Mouse (Mus musculus): Measurements from ENCODE around the gene Cdc42. TPM values are rescaled to one million over a fixed set of nuclear protein-coding genes. Genes with fewer than 3 reads are reported as not detected.

Gene Cdc42
- polyA plus RNA-seq, 1 experiment from 2014 or later: 459 TPM

GRCm38 (mm10) chr4:137313511-137313910 is 44.0 kb downstream of the Cdc42 start:
- Histone ChIP-seq H3K36me3 (ENCODE audit: control insufficient read depth, insufficient read depth, low read length) (no peaks in the 10 kb centered on the region; the same call in 1 of the 2 replicates), H3K9me3 (ENCODE audit: control insufficient read depth, low read length) (no peaks in the 10 kb centered on the region), H3K27me3 (replicated peaks; ENCODE audit: control insufficient read depth, insufficient read depth, low read length) (no peaks in the 10 kb centered on the region), H3K4me3 (ENCODE audit: low read depth, low read length) (no peak overlapping the region), H3K4me2 (no peak overlapping the region), H3K27ac (ENCODE audit: low read depth, low read length) (no peak overlapping the region), H3K9ac (ENCODE audit: low read depth, low read length) (no peak overlapping the region), H3K4me1 (replicated peaks; ENCODE audit: control insufficient read depth, insufficient read depth, low read length) (peaks cover 2% of the 10 kb centered on the region; the same call in 1 of the 2 replicates)
- DNase-seq (ENCODE audit: low spot score): no peak
- ATAC-seq (replicated peaks; ENCODE audit: low FRiP score): no peak
- WGBS: 66% methylated on average over 2 of the region's 2 CpGs

GRCm38 (mm10) chr4:137308377-137308776 is 49.1 kb downstream of the Cdc42 start:
- Histone ChIP-seq H3K27me3 (replicated peaks; ENCODE audit: control insufficient read depth, insufficient read depth, low read length) (no peaks in the 10 kb centered on the region), H3K27ac (ENCODE audit: low read depth, low read length) (no peak overlapping the region), H3K4me3 (ENCODE audit: low read depth, low read length) (no peak overlapping the region), H3K9ac (ENCODE audit: low read depth, low read length) (no peak overlapping the region), H3K4me2 (no peak overlapping the region), H3K9me3 (ENCODE audit: control insufficient read depth, low read length) (no peaks in the 10 kb centered on the region), H3K36me3 (ENCODE audit: control insufficient read depth, insufficient read depth, low read length) (no peaks in the 10 kb centered on the region; the same call in 1 of the 2 replicates), H3K4me1 (replicated peaks; ENCODE audit: control insufficient read depth, insufficient read depth, low read length) (peaks cover 3% of the 10 kb centered on the region; the same call in 1 of the 2 replicates)
- WGBS: 50% methylated on average over 5 of the region's 5 CpGs
- DNase-seq (ENCODE audit: low spot score) (no peak), ATAC-seq (replicated peaks; ENCODE audit: low FRiP score) (no peak)

GRCm38 (mm10) chr4:137306991-137307706 is 50.4 kb downstream of the Cdc42 start:
- Histone ChIP-seq H3K27ac (ENCODE audit: low read depth, low read length) (no peak overlapping the region), H3K9ac (ENCODE audit: low read depth, low read length) (no peak overlapping the region), H3K4me3 (ENCODE audit: low read depth, low read length) (no peak overlapping the region), H3K9me3 (ENCODE audit: control insufficient read depth, low read length) (no peaks in the 10 kb centered on the region), H3K36me3 (ENCODE audit: control insufficient read depth, insufficient read depth, low read length) (no peaks in the 10 kb centered on the region; the same call in 1 of the 2 replicates), H3K4me1 (replicated peaks; ENCODE audit: control insufficient read depth, insufficient read depth, low read length) (peaks cover 3% of the 10 kb centered on the region; the same call in 1 of the 2 replicates), H3K27me3 (replicated peaks; ENCODE audit: control insufficient read depth, insufficient read depth, low read length) (no peaks in the 10 kb centered on the region), H3K4me2 (no peak overlapping the region)
- 83% methylated on average over 19 of the region's 19 CpGs for WGBS
- DNase-seq (ENCODE audit: low spot score) (no peak), ATAC-seq (replicated peaks; ENCODE audit: low FRiP score) (no peak)

- Histone ChIP-seq H3K9ac (ENCODE audit: low read depth, low read length) (no peak overlapping the region), H3K27ac (ENCODE audit: low read depth, low read length) (no peak overlapping the region), H3K4me1 (replicated peaks; ENCODE audit: control insufficient read depth, insufficient read depth, low read length) (peaks cover 3% of the 10 kb centered on the region; the same call in 1 of the 2 replicates), H3K27me3 (replicated peaks; ENCODE audit: control insufficient read depth, insufficient read depth, low read length) (no peaks in the 10 kb centered on the region), H3K4me2 (no peak overlapping the region), H3K9me3 (ENCODE audit: control insufficient read depth, low read length) (no peaks in the 10 kb centered on the region), H3K36me3 (ENCODE audit: control insufficient read depth, insufficient read depth, low read length) (no peaks in the 10 kb centered on the region), H3K4me3 (ENCODE audit: low read depth, low read length) (no peak overlapping the region)
- DNase-seq (ENCODE audit: low spot score): no peak
- 76% methylated on average over 8 of the region's 8 CpGs for WGBS
- ATAC-seq (replicated peaks; ENCODE audit: low FRiP score): no peak
Observed at GRCm38 (mm10) chr4:137306577-137306888, 51.0 kb downstream of the Cdc42 start.

GRCm38 (mm10) chr4:137305831-137306576 is 51.5 kb downstream of the Cdc42 start:
- ATAC-seq (replicated peaks; ENCODE audit: low FRiP score): no peak
- no peak for DNase-seq (ENCODE audit: low spot score)
- Histone ChIP-seq H3K4me2 (no peak overlapping the region), H3K27me3 (replicated peaks; ENCODE audit: control insufficient read depth, insufficient read depth, low read length) (no peaks in the 10 kb centered on the region), H3K9me3 (ENCODE audit: control insufficient read depth, low read length) (no peaks in the 10 kb centered on the region), H3K36me3 (ENCODE audit: control insufficient read depth, insufficient read depth, low read length) (no peaks in the 10 kb centered on the region), H3K9ac (ENCODE audit: low read depth, low read length) (no peak overlapping the region), H3K4me3 (ENCODE audit: low read depth, low read length) (no peak overlapping the region), H3K27ac (ENCODE audit: low read depth, low read length) (no peak overlapping the region), H3K4me1 (replicated peaks; ENCODE audit: control insufficient read depth, insufficient read depth, low read length) (peaks cover 3% of the 10 kb centered on the region; the same call in 1 of the 2 replicates)
- 72% methylated on average over 13 of the region's 13 CpGs for WGBS

GRCm38 (mm10) chr4:137305066-137305465 is 52.5 kb downstream of the Cdc42 start:
- peaks cover 3% of the 10 kb centered on the region for H3K4me1 ChIP-seq (replicated peaks; ENCODE audit: control insufficient read depth, insufficient read depth, low read length)
- H3K27ac ChIP-seq (ENCODE audit: low read depth, low read length): no peak overlapping the region
- no peak overlapping the region for H3K4me2 ChIP-seq
- H3K4me3 ChIP-seq (ENCODE audit: low read depth, low read length): no peak overlapping the region
- H3K27me3 ChIP-seq (replicated peaks; ENCODE audit: control insufficient read depth, insufficient read depth, low read length): no peaks in the 10 kb centered on the region
- DNase-seq (ENCODE audit: low spot score): no peak
- WGBS: 78% methylated on average over 7 of the region's 7 CpGs
- H3K9ac ChIP-seq (ENCODE audit: low read depth, low read length): no peak overlapping the region
- no peaks in the 10 kb centered on the region for H3K36me3 ChIP-seq (ENCODE audit: control insufficient read depth, insufficient read depth, low read length)
- no peak for ATAC-seq (replicated peaks; ENCODE audit: low FRiP score)
- H3K9me3 ChIP-seq (ENCODE audit: control insufficient read depth, low read length): no peaks in the 10 kb centered on the region

- Histone ChIP-seq H3K4me3 (ENCODE audit: low read depth, low read length) (no peak overlapping the region), H3K4me1 (replicated peaks; ENCODE audit: control insufficient read depth, insufficient read depth, low read length) (peaks cover 3% of the 10 kb centered on the region), H3K9ac (ENCODE audit: low read depth, low read length) (no peak overlapping the region), H3K36me3 (ENCODE audit: control insufficient read depth, insufficient read depth, low read length) (no peaks in the 10 kb centered on the region), H3K27ac (ENCODE audit: low read depth, low read length) (no peak overlapping the region), H3K4me2 (no peak overlapping the region), H3K9me3 (ENCODE audit: control insufficient read depth, low read length) (no peaks in the 10 kb centered on the region), H3K27me3 (replicated peaks; ENCODE audit: control insufficient read depth, insufficient read depth, low read length) (no peaks in the 10 kb centered on the region)
- ATAC-seq (replicated peaks; ENCODE audit: low FRiP score) (no peak), DNase-seq (ENCODE audit: low spot score) (no peak)
- 89% methylated on average over 7 of the region's 7 CpGs for WGBS
Observed at GRCm38 (mm10) chr4:137304106-137304505, 53.4 kb downstream of the Cdc42 start.

- ATAC-seq (replicated peaks; ENCODE audit: low FRiP score) (no peak), DNase-seq (ENCODE audit: low spot score) (no peak)
- WGBS: 70% methylated on average over 16 of the region's 16 CpGs
- Histone ChIP-seq H3K27me3 (replicated peaks; ENCODE audit: control insufficient read depth, insufficient read depth, low read length) (no peaks in the 10 kb centered on the region), H3K36me3 (ENCODE audit: control insufficient read depth, insufficient read depth, low read length) (no peaks in the 10 kb centered on the region), H3K4me2 (no peak overlapping the region), H3K4me3 (ENCODE audit: low read depth, low read length) (no peak overlapping the region), H3K27ac (ENCODE audit: low read depth, low read length) (no peak overlapping the region), H3K9ac (ENCODE audit: low read depth, low read length) (no peak overlapping the region), H3K4me1 (replicated peaks; ENCODE audit: control insufficient read depth, insufficient read depth, low read length) (peaks cover 3% of the 10 kb centered on the region; the same call in 1 of the 2 replicates), H3K9me3 (ENCODE audit: control insufficient read depth, low read length) (no peaks in the 10 kb centered on the region)
Observed at GRCm38 (mm10) chr4:137301635-137302034, 55.9 kb downstream of the Cdc42 start.
